Mouse (Mus musculus) cerebellum, adult 2 months (tissue): ENCODE measurements at regions not wholly inside any gene's neighbourhood (a gene's known extent, or its start where the extent isn't known, plus 50 kb on each side); places are given as distances from the start of the nearest gene placed in this dataset.

Experiments used
- DNase-seq, 2 experiments: peaks; one replicate each; pipeline ENCODE4 v3.0.0; 2021
- H3K27ac ChIP-seq: fragments of 200-500 bp; 2 replicates; pipeline ENCODE4 v1.5.1; 2012; ENCODE audit warnings: low read length, control low read depth, inconsistent platforms; ENCODE audit not compliant: insufficient read depth
- H3K27me3 ChIP-seq: fragments of 200-500 bp; 2 replicates; pipeline ENCODE4 v1.6.1; 2012; ENCODE audit warnings: inconsistent platforms, mild to moderate bottlenecking, low read length, moderate library complexity; ENCODE audit not compliant: control insufficient read depth, insufficient read depth
- H3K4me1 ChIP-seq: fragments of 200-500 bp; 2 replicates; pipeline ENCODE4 v1.6.1; 2011; ENCODE audit warnings: low read length; ENCODE audit not compliant: control insufficient read depth, insufficient read depth
- H3K4me3 ChIP-seq: fragments of 200-500 bp; replicated peaks from 2 replicates; pipeline ENCODE3; 2011; ENCODE audit warnings: mild to moderate bottlenecking, low read depth, low read length, control low read depth; ENCODE audit not compliant: insufficient read depth
- CTCF ChIP-seq: fragments of 200-500 bp; IDR thresholded peaks from 2 replicates; pipeline ENCODE4 v1.5.1; 2011; ENCODE audit warnings: low read depth, mild to moderate bottlenecking, control low read depth, low read length, moderate library complexity, borderline replicate concordance; ENCODE audit not compliant: insufficient read depth
- POLR2A ChIP-seq: fragments of 200-500 bp; IDR thresholded peaks from 2 replicates; pipeline ENCODE4 v1.6.1; 2011; ENCODE audit warnings: low read length, control low read depth, borderline replicate concordance; ENCODE audit not compliant: insufficient read depth
- WGBS: fragments of 180-500 bp; shearing (Covaris S2); methylation state at CpG from one replicate; pipeline ENCODE4 v1.1.7; 2018; 5-methylcytosine and 5-hydroxymethylcytosine counted together

- Histone ChIP-seq H3K27me3 (no peaks in the 10 kb centered on the region; the same call in 1 of the 2 replicates), H3K27ac (no peak overlapping the region), H3K4me3 (no peak overlapping the region), H3K4me1 (peaks cover 6% of the 10 kb centered on the region; the same call in 1 of the 2 replicates)
- no peak for DNase-seq
- WGBS: 92% methylated on average over 5 of the region's 5 CpGs
- TF ChIP-seq POLR2A: no peak
- no peak for TF ChIP-seq CTCF
Observed at GRCm38 (mm10) chr13:31177999-31178783, 204.2 kb downstream of the Gm5447 start.

GRCm38 (mm10) chr13:31178964-31179363, 205.0 kb downstream of the Gm5447 start:
- Histone ChIP-seq H3K4me1 (peaks cover 6% of the 10 kb centered on the region; the same call in 1 of the 2 replicates), H3K27ac (no peak overlapping the region), H3K4me3 (no peak overlapping the region), H3K27me3 (no peaks in the 10 kb centered on the region; the same call in 1 of the 2 replicates)
- TF ChIP-seq POLR2A (no peak), CTCF (no peak)
- WGBS: 75% methylated on average over 3 of the region's 3 CpGs
- peak in 1 of 2 experiments; percentile 5 for DNase-seq

- peak overlapping the region; percentile 33 for H3K4me3 ChIP-seq
- H3K27ac ChIP-seq: no peak overlapping the region
- 8% methylated on average over 12 of the region's 12 CpGs for WGBS
- peaks cover 6% of the 10 kb centered on the region; the same call in 1 of the 2 replicates for H3K4me1 ChIP-seq
- DNase-seq: peak; percentile 52 to 55
- TF ChIP-seq POLR2A (no peak), CTCF (no peak)
- H3K27me3 ChIP-seq: no peaks in the 10 kb centered on the region; the same call in 1 of the 2 replicates
Observed at GRCm38 (mm10) chr13:31179407-31180001, 205.5 kb downstream of the Gm5447 start.

- Histone ChIP-seq H3K27me3 (no peaks in the 10 kb centered on the region), H3K4me1 (peaks cover 6% of the 10 kb centered on the region; the same call in 1 of the 2 replicates), H3K27ac (no peak overlapping the region), H3K4me3 (no peak overlapping the region)
- no peak for DNase-seq
- TF ChIP-seq POLR2A (no peak), CTCF (no peak)
- WGBS: 95% methylated on average over 5 of the region's 5 CpGs
Observed at GRCm38 (mm10) chr13:31181530-31181929, 207.5 kb downstream of the Gm5447 start.

GRCm38 (mm10) chr13:31184845-31185834, 211.1 kb downstream of the Gm5447 start:
- H3K27me3 ChIP-seq: no peaks in the 10 kb centered on the region
- H3K4me1 ChIP-seq: no peaks in the 10 kb centered on the region
- H3K4me3 ChIP-seq: no peak overlapping the region
- WGBS: 64% methylated on average over 14 of the region's 14 CpGs
- TF ChIP-seq POLR2A (no peak), CTCF (no peak)
- H3K27ac ChIP-seq: no peak overlapping the region
- DNase-seq: no peak

- H3K27ac ChIP-seq: no peak overlapping the region
- H3K4me1 ChIP-seq: no peaks in the 10 kb centered on the region
- DNase-seq: no peak
- no peaks in the 10 kb centered on the region for H3K27me3 ChIP-seq
- no peak for TF ChIP-seq POLR2A
- TF ChIP-seq CTCF: no peak
- H3K4me3 ChIP-seq: no peak overlapping the region
- 59% methylated on average over 5 of the region's 5 CpGs for WGBS
Observed at GRCm38 (mm10) chr13:31186805-31187589, 213.0 kb downstream of the Gm5447 start.
